Comparison of ENCODE assay signal across 17 mouse cellular contexts in the genomic region with DNA sequence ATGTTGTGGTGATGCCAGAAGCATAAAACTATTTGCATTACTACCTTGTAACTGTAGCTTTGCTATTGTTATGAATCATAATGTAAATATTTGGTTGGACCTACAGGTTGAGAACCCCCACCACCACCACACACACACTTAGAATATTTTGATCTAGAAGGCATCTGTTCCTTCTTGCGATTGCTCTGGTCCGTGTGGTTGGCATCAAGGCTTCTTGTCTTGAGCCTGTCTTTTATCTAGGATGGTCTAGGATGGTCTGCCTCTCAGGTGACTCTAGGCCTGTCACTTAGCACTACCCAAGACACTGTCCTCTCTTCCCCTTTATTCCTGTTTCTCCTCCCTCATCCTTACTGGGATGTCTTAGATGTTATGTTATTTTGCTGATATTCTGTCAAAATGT.
A peak's percentile ranks its signal among the peaks of the same experiment; 100 is the strongest.
DNase-seq lines count a peak whose midpoint lies in the region.
"Had no signal": no experiment of that assay in that cellular context is flagged by ENCODE, and none has a peak within 500 bp of the region (broad histone marks: within the 10 kb centered on the region; RNA-seq: fewer than 3 reads in every experiment).

No protein-coding gene starts in this region.

- H3K9me3 ChIP-seq in heart, embryonic 10.5 days = no peaks in the 10 kb centered on the region
- H3K9me3 ChIP-seq: G1E had no signal

- H3K4me3 ChIP-seq in heart, embryonic 10.5 days = no peak overlapping the region

- no peaks in the 10 kb centered on the region for H3K4me1 ChIP-seq in heart, embryonic 10.5 days

- 93% methylated on average over 2 of the region's 2 CpGs for WGBS in heart, embryonic 10.5 days

- H3K36me3 ChIP-seq in heart, embryonic 10.5 days = no peaks in the 10 kb centered on the region
- H3K36me3 ChIP-seq: G1E had no signal

- H3K27me3 ChIP-seq in heart, embryonic 10.5 days (ENCODE audit: insufficient read depth, poor library complexity, severe bottlenecking) = no peaks in the 10 kb centered on the region
- H3K27me3 ChIP-seq: CH12.LX, Patski had no signal

- peak; percentile 55 for DNase-seq in heart, adult 11 months
- DNase-seq in heart, adult 9 months (ENCODE audit: low spot score in 2 of 2) = no peak
- DNase-seq in heart, embryonic 10.5 days (ENCODE audit: low spot score) = peak; percentile 58
- no peak for DNase-seq in heart, postnatal 14 days
- DNase-seq: adrenal gland, adult 2 months; adrenal gland, adult 8-10 months; adrenal gland, postnatal 10 days; adrenal gland, postnatal 14 days; adrenal gland, postnatal 25 days; adrenal gland, postnatal 36 days; B cell, adult 2 months; cerebellum, adult 11 months; cerebellum, adult 11-12 months; cerebellum, adult 18-20 months had no signal

- intact Hi-C loops in heart, postnatal 14 days (cut with DNase I) = no loop called here

- no peak overlapping the region for H3K27ac ChIP-seq in heart, embryonic 10.5 days

Comparison
In these comparisons a context has a peak if more than half of its experiments do, and no peak if none do; other contexts are left out.
1. DNase-seq: peak in heart, adult 11 months (single experiment) and heart, embryonic 10.5 days (single experiment); none in heart, adult 9 months (0 of 2) and heart, postnatal 14 days (0 of 2).